Mouse (Mus musculus) layer of hippocampus, adult 8-10 months (tissue): Measurements from ENCODE around the gene Ddx5. TPM values are rescaled to one million over a fixed set of nuclear protein-coding genes. Genes with fewer than 3 reads are reported as not detected.
"Not testable (repeated sequence)": the region's sequence is repeated elsewhere in the genome, so short reads cannot be mapped to it uniquely, and the experiment has no call there.

Experiments
- DNase-seq, 2 experiments: peaks; one replicate each; pipeline ENCODE4 v3.0.0; 2022; ENCODE audit warnings: low spot score in 2 of 2
- total RNA-seq, 4 experiments: library from RNA; stranded (reverse); gene quantifications; 2 replicates each; pipeline ENCODE4 v1.2.4; 2022

Ddx5 gene
- total RNA-seq, 4 experiments from 2014 or later = 697 to 742 (median 710) TPM

DNA sequence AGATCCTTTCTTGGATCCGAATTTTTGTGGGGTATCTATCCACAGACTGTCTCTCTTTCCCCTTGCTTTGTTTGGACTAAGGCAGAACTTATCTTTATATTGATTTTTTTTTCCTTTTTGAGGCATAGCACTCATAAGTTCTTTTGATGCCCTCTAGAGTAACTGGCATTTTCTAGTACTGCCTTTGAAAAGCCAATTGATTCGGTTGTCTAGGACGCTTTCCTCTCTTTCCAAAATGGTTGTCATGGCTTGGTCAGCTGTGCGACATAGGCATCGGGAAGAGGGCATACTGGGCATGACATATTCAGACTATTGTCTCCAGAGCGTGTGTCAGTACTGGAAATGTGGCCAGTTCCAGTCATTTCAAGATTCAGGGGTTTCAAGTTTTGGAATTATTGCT lies 664 bp upstream of the Ddx5 start:
- no peak for DNase-seq

DNA sequence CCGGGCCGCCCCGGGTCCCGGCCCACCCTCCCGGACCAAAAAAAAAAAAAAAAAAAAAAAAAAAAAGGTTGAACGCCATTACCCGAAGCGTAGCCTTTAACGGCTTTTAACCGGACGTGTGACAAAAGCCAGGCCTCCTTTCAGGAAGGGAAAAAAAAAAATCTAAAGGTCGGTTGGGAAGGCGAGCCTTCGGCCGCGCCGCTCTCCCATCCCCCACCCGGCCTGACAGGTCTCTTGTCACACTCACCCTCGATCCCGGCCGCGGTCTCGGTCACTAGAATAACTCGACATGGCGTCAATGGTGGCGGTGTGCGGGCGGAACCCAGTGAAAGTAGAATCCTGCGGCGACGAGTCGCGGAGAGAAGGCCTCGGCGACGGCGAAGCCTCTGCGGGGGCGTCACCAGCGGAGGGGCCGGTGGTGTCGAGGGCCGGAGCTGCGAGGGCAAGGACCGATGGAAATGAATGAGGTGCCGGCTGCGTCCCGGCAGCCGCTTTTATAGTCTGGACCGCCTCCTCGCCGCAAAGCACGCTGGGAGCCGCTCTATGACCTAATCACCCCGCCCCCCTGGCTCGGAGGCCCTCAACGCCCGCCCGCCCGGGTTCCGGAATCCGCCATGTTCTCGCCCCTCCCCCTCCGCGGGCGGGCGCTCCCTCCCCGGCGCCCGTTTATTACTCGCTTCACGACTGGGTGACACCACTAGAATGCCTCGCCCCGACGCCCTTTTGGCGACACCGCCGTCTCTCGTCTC lies 785 bp downstream of the Ddx5 start:
- DNase-seq = peak; percentile 97 to 98

DNA sequence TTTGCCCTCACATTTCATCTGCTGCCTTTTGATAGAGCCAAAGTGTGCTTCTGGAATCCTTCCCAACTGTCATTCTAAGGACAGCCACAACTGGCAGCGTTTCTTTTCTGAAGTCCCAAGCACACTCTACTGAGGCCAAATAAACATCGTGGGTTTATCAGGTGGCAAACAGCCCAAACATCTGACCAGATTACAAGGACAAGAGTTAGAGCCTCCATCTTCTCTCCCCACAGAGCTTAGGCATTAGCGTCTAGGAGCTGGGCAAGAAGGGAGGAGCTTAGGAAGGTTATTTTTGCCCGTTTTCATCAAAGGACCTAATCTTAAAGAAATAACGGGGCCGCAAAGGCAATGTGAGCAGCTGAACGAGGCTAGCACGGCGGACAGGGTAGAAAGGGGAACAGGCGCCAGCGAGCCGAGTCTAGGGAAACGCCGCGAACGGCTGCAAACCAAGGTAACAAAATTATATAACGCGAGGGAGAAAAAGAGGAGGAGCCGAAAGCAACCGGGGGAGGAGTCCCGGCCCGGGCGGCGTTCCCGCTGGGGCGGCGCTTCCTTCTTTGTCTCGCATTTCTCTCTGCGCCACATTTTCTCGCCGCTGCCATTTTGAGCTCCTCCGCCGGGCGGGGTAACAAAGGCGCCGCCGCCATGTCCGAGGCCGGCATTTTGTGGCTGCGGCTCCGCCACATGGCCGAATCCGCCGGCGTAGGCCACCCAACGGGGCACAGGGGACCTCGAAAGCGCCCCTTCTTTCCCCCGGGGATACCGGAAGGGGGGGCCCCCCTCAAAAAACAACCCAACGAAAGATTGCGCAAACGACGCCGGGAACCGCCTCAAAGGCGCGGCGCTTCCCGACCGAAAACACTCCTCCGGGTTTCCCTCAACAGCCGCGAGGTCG lies 1.6 kb downstream of the Ddx5 start:
- DNase-seq = peak; percentile 84 to 88

DNA sequence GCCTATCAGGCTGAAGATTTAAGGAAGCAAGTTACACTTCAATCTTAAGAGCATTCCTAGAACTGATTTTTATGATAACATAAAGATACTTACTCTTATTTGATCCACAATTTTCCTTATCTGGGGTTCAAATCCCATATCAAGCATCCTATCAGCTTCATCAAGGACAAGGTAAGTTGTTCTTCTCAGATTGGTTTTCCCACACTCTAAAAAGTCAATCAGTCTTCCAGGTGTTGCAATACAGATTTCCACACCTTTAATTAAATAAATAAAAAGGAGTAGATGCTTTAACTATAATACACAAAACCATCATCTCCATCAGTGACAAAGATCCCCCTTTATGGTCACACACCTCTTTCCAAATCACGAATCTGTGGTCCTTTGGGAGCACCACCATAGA lies 3.9 kb downstream of the Ddx5 start:
- no peak for DNase-seq

DNA sequence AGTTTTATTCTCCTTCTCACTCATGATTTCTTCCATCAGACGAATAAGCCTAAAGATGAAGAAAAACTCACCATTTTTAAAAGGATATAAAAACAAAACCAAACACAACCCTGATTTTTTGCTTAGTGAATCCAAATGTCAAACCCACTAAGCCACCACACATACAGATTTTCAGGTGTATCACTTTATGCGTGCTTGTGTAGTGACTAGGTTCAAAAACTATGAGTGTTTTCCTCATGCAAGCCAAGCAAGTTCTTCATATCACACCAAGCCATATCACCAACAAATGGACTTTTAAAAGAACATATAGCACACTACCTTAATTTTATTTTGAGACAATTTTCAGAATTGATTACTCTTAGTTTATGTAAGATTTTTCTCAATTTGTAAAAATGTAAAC lies 4.5 kb downstream of the Ddx5 start:
- DNase-seq = no peak

DNA sequence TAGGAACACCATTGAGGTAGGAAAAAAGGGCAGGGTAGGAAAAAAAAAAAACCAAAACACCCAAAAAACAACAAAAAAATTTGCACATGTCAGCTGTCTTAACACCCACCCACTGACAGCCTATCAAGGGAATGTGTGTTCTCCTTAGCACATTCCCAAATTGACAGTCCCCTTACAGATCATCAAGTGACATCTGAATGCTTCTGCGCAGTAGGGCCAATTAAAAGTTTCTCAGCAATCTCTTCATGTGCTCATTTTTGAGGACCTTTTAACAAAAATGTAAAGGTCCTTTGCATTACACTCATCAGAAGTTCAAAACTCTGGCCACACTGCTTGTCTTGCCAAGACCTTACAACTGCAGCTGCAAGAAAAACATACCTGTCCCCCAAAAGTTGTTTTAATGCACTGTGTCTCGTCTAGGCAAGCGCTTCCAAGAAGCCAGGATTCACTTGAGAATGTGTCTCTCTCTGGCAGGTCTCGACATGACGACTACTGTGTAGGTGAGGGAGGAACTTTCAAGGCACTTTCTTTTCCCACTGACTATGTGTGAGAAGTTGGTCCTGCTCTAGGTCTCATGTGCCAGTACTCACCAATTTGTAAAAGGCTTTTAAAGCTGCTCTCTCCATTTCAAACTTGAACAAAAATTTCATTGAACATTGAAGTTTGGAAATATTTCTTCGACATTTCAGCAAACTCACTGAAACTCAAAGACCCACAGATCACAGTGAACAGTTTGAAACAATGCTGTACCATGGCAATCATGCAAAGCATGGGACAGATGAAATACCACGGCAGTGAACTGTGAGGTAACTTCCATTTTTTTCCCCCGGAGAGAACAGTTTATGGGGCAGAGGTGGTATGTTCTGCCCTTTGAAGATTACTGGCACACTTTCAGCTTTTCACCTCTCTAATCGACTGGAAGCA lies 5.9 kb downstream of the Ddx5 start:
- no peak for DNase-seq

DNA sequence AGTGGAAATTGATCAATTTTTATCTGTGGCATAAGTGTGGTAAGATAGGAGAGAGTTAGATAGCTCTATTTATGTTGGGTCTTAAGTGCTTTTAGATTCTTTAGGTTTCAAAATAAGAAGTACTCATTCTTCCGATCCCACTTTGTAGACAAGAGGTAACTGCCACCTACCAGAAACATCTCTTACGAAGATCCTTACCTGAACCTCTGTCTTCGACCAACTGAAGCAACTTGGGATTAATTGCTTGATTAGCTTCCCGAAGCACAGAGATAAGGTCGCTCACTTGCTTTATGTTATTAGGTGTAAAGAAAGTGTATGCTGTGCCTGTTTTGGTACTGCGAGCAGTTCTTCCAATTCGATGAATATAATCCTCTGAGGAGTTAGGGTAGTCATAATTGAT lies 6.7 kb downstream of the Ddx5 start:
- DNase-seq = not testable (repeated sequence)

DNA sequence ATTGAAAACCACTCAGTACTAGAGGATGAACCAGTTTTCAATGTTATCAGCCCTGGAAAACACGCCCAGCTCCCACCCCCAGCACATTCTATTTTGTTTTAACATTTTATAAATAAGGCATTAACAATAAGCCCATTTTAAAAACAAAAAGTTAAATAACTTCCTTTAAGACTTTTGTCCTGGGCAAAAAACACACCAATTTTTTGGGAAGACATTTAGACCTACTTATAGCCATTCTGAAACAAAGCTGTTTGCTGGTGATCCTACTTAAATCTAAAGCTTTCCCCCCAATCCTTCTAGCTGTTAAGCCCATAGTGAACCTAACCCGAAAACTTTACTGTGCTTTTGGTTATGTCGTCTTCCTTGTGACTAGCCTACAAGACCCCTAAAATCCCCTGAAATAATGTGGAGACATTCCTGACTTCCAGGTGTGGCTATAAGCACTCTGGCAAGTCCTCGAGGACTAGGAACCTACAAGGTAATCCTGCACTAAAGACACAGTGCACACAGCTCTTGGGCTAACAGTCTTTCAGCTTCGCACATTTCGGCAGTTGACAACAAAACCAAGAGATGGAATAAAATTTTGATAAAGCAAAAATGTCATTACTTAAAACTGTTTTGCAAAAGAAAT lies 8.3 kb downstream of the Ddx5 start:
- no peak for DNase-seq

DNA sequence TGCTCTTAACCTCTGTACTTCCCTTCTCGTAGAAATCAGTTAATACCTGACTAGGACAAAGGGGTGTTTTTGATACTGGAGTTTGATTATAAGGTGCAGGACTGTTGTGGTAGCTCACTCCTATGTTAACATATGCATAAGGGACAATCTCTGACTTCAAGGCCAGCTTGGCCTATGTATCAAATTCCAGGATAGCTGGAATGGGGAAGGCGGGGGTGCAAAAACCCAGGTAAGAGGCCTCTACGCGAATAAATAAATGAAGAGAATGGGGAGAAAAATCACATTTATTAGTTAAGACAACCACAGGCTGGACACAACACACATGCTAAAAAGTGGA lies 8.9 kb downstream of the Ddx5 start:
- no peak for DNase-seq

DNA sequence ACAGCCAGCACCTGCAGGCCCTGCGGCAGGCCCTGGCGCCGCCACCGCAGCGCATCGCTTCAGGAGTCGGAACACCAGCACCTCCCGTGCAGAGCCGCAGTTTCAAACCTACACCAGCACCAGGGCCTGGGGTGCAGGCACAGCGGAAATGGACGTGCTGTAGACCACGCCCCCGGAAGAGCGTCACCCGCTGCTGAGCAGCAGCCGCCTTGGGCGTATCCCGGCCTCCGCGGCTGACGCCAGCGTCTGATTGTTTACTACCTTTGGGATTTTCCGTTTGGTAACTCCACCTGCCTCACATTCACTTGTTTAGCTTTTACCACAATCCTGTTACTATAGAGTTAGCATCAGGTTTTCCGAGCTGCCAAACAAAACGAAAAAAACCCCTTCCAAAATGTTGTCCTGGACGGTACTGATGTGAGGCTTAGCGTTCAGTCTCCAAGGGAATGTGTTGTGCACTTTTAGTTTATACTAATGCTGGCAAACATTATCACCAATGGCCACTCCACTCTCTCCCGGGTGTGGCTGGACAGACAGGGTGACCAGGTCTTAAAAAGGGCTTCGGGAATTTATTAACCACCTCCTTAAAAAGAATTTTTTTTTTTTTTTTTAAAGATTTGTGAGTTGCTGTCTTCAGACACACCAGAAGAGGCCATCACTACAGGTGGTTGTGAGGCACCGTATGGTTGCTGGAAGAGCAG lies 9.4 kb downstream of the Ddx5 start, which contains the start of gene Polg2:
Gene Polg2 (minus strand): TSS at position 150 of the 701 bp plus-strand sequence.
- DNase-seq = peak; percentile 88 to 92

DNA sequence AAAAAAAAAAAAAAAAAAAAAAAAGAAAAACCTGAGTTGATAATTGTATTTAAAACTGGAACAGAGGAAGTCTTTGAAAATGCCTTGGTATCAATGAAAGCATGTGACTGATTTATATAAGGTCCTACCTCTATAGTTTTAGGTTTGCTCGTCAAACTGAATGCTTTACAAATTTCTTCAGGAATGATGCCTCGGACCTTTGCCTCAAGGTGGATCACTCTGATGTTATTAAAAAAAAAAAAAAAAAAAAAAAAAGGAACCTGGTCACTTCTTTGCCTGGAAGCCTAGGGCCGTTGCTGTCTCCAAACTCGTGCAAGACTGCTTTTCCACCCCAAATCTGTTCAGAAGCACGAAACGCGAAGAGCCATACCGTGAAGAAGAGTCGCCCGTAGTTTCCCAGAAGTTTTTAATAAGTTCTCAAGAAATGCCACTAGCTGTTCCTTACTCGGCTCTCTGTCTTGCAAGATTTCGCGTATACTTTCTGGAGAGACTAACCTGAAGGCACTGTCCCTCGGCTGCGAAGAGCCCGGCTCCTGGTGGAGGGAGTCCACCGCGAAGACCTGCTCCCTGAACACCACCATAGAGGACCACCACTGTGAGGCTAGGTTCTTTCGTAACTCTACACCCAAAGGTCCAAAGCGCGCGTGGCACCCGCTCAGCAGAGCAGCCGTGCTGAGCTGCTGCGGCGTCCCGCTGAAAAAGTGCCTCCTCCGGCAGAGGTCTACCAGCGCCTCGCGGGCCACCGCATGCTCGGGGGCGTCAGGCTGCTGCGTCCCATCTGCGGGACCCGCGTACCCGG lies 10.2 kb downstream of the Ddx5 start:
- no peak for DNase-seq

DNA sequence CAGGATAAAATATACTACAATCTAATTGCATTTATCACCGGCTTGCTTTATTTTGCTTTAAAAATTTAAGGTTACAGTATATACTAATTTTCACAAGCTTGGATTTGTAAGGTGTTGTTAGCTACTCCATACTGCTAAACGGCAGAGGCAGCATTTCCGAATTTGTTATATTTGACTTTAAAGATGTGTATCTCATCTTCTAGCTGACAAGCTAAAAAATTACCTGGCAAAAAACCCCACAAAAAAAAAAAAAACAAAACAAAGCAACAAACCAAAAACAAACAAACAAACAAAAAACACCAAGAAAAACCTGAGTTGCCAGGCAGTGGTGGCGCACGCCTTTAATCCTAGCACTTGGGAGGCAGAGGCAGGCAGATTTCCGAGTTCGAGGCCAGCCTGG lies 10.9 kb downstream of the Ddx5 start:
- no peak for DNase-seq

DNA sequence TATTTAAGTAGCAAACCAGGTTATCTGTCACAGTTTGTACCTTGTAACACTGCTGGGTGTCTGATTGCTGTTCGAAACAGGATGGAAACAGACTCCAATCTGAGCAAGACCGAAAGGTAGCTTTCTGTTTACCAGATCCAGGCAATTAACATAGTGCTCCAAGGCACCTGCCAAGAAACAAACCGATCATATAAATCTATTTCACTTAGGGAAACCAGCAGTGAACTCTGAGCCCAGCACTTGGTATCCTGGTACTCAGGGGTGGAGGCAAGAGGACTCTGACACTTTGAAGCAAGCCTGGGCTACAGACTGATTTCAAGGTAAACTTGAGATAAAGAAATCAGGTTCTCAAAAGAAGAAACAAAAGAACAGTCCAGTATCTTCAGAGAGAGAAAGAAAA lies 11.6 kb downstream of the Ddx5 start:
- DNase-seq = no peak

DNA sequence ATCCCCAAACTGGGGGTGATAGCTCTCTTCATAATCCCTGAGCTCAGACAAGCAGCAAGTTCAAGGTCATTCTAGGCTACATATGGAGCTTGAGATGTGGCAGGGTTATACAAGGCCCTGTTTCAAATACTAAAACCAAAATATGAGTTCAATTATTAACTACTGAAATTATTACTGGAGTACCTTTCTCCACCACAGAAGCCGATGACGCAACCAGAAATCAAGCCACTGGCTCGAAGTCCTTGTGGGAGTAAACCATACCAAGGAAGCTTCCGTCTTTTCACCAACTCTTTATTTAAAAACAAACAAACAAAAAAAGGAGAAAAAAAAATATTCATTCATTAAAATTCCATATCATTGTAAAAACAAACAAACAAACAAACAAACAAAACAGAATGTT lies 12.0 kb downstream of the Ddx5 start:
- DNase-seq = no peak

DNA sequence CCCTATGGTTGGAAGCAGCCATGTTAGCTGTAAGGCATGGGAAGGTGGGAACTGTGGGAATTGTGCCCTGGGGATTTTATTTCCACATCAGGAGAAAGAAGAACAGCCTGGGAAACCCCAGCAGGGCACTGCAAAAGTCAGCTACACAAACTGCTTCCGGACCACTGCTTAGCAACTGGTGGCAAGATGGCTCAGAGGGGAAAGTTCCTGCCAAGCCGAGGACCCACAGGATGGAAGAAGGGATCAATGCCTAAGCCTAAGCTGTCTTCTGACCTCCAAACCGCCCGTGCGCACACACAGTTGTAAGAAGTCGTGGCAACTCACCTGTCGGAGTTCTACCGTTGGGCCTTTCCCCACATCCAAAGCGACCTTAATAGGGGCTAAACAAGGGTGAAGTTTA lies 15.9 kb downstream of the Ddx5 start:
- no peak for DNase-seq

DNA sequence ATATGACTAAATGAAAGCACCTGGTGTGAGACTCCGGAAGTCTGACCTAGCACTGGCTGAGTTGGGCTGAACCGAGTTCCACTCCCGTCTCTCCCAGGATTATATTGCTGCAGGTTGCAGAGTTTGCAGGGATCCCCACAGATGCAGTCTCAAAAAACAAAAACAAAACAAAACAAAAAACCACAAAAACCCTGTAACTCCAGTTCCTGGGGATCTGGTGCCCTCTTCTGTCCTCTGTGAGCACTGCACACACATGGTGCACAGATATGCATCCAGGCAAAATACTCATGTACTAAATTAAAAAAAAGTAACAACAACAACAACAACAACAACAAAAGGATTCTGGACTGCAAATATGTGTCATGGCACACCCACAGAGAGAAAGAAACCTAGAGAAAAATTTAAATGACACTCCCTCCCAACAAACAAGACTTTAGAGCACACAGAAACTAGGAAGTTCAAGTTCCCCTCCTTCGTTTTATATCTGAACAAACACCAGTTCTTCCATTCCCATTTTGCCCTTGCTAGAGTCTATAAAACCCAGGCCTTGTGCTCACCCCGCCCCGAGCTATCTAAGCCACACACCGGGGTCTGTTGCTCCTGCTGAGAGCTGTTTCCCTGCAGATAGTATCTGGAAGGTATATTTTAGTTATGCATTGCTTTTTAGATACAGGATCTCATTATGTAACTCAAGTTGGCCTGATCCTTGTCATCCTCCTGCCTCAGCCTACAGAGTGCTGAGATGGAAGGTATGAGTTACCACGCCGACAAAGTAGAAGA lies 18.6 kb downstream of the Ddx5 start:
- no peak for DNase-seq

DNA sequence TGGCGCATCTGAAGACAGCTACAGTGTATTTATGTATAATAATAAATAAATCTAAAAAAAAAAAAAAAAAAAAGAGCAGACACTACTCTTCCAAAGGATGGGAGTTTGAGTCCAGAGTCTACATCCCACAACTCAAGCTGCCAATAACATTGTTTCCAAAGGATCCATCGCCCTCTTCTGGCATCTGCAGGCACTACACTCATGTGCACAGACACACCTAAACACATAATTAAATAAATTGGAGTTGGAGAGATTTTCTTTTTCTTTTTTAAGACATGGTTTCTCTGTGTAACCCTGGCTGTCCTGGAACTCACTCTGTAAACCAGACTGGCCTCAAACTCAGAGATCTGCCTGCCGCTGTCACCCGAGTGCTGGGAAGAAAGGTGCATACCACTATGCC lies 21.5 kb downstream of the Ddx5 start:
- no peak for DNase-seq

DNA sequence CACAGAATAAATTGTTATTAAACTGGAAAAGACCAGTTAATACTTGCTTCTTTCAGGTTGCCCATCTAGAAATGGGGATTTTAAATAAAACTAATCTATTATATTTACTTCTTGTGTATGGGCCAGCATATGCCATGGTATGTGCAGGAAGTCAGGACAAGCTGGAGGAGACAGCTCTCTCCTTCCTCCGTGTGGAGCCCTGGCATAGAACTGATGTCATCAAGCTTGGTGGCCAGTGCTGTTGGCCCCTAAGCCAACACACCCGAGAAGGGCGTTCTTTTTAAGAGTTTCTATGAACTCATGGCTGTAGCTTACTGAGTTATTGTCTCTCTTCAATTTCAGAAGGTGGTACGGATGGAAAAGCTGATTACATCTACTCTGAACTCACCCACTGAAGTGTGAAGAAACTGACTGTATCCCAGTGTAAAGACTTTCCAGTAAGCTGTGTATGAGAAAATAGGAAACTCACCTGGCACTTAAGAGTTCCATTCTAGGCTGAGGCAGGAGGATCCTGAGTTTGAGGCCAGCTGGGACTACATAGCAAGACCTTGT lies 22.3 kb downstream of the Ddx5 start:
- DNase-seq = no peak

DNA sequence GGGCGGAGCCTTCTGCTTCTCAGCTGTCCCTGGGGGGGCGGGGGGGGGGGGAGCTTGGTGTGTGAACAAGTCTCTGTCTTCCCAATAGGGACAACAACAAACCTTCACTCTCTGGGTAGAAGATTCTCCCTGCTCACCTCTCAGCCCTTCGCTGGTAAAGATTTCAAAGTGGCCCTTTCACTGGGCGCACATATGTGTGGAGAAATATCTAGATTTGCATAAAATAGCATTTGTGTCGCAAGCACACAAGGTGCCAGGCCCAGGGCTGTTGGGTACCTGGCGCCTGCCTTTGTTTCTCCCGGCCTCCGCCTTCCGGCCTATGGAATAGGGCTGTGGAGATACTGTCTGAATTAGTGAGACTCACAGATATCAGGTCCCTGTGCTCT lies 26.2 kb downstream of the Ddx5 start:
- no peak for DNase-seq
